Mouse (Mus musculus) midbrain, embryonic 16.5 days (tissue): ENCODE results near the gene Lyrm4. TPM values are rescaled to one million over a fixed set of nuclear protein-coding genes. Genes with fewer than 3 reads are reported as not detected.

Experiments
- ATAC-seq: fragments of 200-750 bp; cut with Nextera tagmentation; 2 replicates; pipeline ENCODE4 v1.8.0; 2017; ENCODE audit warnings: moderate TSS enrichment
- H3K27ac ChIP-seq: fragments of 300-500 bp; sonication (generic); 2 replicates; pipeline ENCODE4 v1.5.1; 2014; ENCODE audit warnings: mild to moderate bottlenecking, low read length, mixed read lengths
- H3K27me3 ChIP-seq: fragments of 300-500 bp; sonication (generic); 2 replicates; pipeline ENCODE4 v1.6.1; 2014; ENCODE audit warnings: low read depth, low read length, mixed read lengths; ENCODE audit not compliant: control insufficient read depth, insufficient read depth
- H3K36me3 ChIP-seq: fragments of 300-500 bp; sonication (generic); 2 replicates; pipeline ENCODE4 v1.6.1; 2014; ENCODE audit warnings: mild to moderate bottlenecking, low read length, moderate library complexity, mixed read lengths; ENCODE audit not compliant: control insufficient read depth, insufficient read depth
- H3K4me1 ChIP-seq: fragments of 300-500 bp; sonication (generic); 2 replicates; pipeline ENCODE4 v1.6.1; 2014; ENCODE audit warnings: mild to moderate bottlenecking, low read length, mixed read lengths; ENCODE audit not compliant: control insufficient read depth, insufficient read depth
- H3K4me2 ChIP-seq: fragments of 300-500 bp; sonication (generic); 2 replicates; pipeline ENCODE4 v1.6.1; 2014; ENCODE audit warnings: mild to moderate bottlenecking, low read length, mixed read lengths
- H3K4me3 ChIP-seq: fragments of 300-500 bp; sonication (generic); 2 replicates; pipeline ENCODE4 v1.5.1; 2014; ENCODE audit warnings: low read depth, mild to moderate bottlenecking, low read length, moderate library complexity, mixed read lengths
- H3K9ac ChIP-seq: fragments of 300-500 bp; sonication (generic); 2 replicates; pipeline ENCODE4 v1.6.1; 2014; ENCODE audit warnings: low read depth, low read length, mixed read lengths
- H3K9me3 ChIP-seq: fragments of 300-500 bp; sonication (generic); replicated peaks from 2 replicates; pipeline ENCODE4 v1.6.1; 2014; ENCODE audit warnings: mild to moderate bottlenecking, low read length, mixed read lengths; ENCODE audit not compliant: control insufficient read depth, poor library complexity, severe bottlenecking
- WGBS: fragments of 180-500 bp; shearing (Covaris S2); extraction: QIAGEN DNeasy Blood & Tissue Kit; methylation state at CpG from one replicate; pipeline ENCODE4 v1.1.7; 2014; 5-methylcytosine and 5-hydroxymethylcytosine counted together
- polyA plus RNA-seq: library from polyadenylated mRNA; unstranded; fragments of >200 nt; fragmentation: Nextera tagmentation; extraction: Ambion mirVana; gene quantifications from 2 replicates; pipeline ENCODE4 v1.2.1, GENCODE M21; 2015

Lyrm4 gene
- polyA plus RNA-seq, 1 experiment from 2014 or later = 45.5 TPM

DNA sequence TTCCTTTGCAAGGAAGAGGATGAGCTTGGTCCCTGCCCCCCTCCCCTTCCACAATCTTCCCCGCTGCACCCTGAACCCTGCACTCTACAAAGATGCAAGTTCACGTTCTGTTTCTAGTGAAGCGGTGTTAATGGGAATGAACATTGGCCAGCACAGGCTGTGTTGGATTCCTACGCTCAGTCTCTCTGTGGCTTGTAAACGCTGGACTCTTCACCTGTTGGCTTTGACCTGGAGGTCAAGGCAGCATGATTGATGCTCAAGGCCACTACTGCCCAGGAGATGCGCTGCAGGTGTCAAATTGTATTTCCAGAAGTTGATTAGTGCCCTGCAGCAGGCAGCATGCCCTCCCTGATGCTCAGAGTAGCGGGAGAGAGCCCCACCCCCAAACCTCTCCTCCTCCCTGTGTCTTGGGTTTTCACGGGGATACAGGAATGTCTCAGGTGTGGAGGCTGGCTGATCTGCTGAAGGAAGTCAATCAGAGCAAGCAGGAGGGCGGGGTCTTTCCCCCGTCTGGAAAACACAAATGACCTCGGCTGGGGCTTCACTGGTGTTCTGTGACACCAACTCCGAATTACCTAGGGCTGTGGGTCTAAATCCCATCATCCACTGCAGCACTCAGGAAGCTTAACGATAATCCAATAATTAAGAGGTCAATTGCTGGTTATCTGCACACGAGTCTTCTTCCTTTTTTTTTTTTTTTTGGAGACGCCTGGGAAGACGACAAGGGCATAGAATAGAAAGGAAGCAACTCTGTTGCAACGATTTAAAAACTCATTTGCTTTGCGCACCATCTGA lies 177.3 kb downstream of the Lyrm4 start:
- Histone ChIP-seq H3K27ac (no peak overlapping the region), H3K36me3 (no peaks in the 10 kb centered on the region), H3K4me2 (no peak overlapping the region), H3K4me1 (no peaks in the 10 kb centered on the region), H3K27me3 (no peaks in the 10 kb centered on the region), H3K4me3 (no peak overlapping the region), H3K9me3 (peaks cover under 1% of the 10 kb centered on the region; the same call in 1 of the 2 replicates), H3K9ac (no peak overlapping the region)
- WGBS = 71% methylated on average over 18 of the region's 18 CpGs
- no peak for ATAC-seq

DNA sequence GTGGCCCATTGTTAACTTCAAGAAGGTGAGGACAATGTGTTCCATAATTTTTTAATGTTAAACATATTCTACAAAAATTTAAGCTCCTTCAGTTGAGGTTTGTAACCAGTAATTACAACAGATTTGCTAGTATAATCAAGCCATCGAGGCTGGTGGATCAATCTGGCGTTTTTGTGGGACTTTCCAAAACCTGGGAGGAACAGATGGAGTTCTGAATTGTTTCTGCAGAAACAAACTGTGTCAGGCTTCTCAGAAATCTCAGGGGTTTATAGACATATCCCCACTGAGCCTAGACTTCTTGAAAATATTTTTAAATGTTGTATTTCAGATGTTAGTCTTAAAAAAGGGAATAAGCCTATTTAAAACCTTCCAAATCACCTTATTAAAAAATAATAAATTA lies 179.3 kb downstream of the Lyrm4 start:
- no peak overlapping the region for H3K9ac ChIP-seq
- H3K27ac ChIP-seq = no peak overlapping the region
- H3K27me3 ChIP-seq = no peaks in the 10 kb centered on the region
- no peak for ATAC-seq
- no peaks in the 10 kb centered on the region for H3K4me1 ChIP-seq
- H3K4me3 ChIP-seq = no peak overlapping the region
- no peaks in the 10 kb centered on the region for H3K36me3 ChIP-seq
- no peak overlapping the region for H3K4me2 ChIP-seq
- 80% methylated on average over 2 of the region's 2 CpGs for whole genome bisulfite sequencing
- peaks cover 6% of the 10 kb centered on the region; the same call in 1 of the 2 replicates for H3K9me3 ChIP-seq

Other genes starting within 250 kb of the Lyrm4 start
- 5.2 and 6.8 TPM in 2 replicates for gene Rpp40, start 211.2 kb downstream of the Lyrm4 start, polyA plus RNA-seq
- 0.48 and 0.95 TPM in 2 replicates for gene Ppp1r3g, start 158.7 kb downstream of the Lyrm4 start, polyA plus RNA-seq
- 26.2 and 29.1 TPM in 2 replicates for gene Fars2, start 114 bp downstream of the Lyrm4 start, polyA plus RNA-seq